Mouse (Mus musculus): ENCODE results near the gene Lcat. TPM values are rescaled to one million over a fixed set of nuclear protein-coding genes. Genes with fewer than 3 reads are reported as not detected.

Gene Lcat
- total RNA-seq, 2 experiments from 2014 or later, result 2.1 to 33.5 TPM

- no peak for DNase-seq (ENCODE audit: low spot score in 2 of 2)
Measured at GRCm38 (mm10) chr8:105892432-105892831, 50.8 kb downstream of the Lcat start.

GRCm38 (mm10) chr8:105890870-105891269 lies 52.3 kb downstream of the Lcat start:
- no peak for DNase-seq (ENCODE audit: low spot score in 2 of 2)

- DNase-seq (ENCODE audit: low spot score in 2 of 2), result no peak
Measured at GRCm38 (mm10) chr8:105889756-105890465, 53.3 kb downstream of the Lcat start.

Small RNA genes lying within 50 kb of the gene (microRNA-seq; reads per million reads assigned to microRNA genes)
- gene Mir7074, result not detected

Other genes with a start within 250 kb of the Lcat start
- 10 to 100 TPM; 32.2 to 36.0 TPM for gene Acd, start 242.3 kb downstream of the Lcat start, total RNA-seq (2021)
- gene Pard6a, start 242.2 kb downstream of the Lcat start, total RNA-seq (2021), result 10 to 100 TPM; 10.8 TPM
- not detected for gene 4933405L10Rik, start 235.7 kb downstream of the Lcat start, total RNA-seq (2021)
- 10 to 100 TPM in 1 of 2 experiments, 1 to 10 TPM in 1; 9.8 to 11.7 TPM for gene Enkd1, start 235.2 kb downstream of the Lcat start, total RNA-seq (2021)
- 10 to 100 TPM in 1 of 2 experiments, 1 to 10 TPM in 1; 8.3 to 11.6 TPM for gene Gfod2, start 184.7 kb downstream of the Lcat start, total RNA-seq (2021)
- gene Ranbp10, start 116.0 kb downstream of the Lcat start, total RNA-seq (2021), result 10 to 100 TPM; 36.5 to 37.6 TPM
- not detected for gene Tsnaxip1, start 115.7 kb downstream of the Lcat start, total RNA-seq (2021)
- gene Cenpt, start 90.1 kb downstream of the Lcat start, total RNA-seq (2021), result 10 to 100 TPM; 15.9 to 21.7 TPM
- gene Thap11, start 88.2 kb downstream of the Lcat start, total RNA-seq (2021), result 10 to 100 TPM; 40.0 to 42.2 TPM
- 10 to 100 TPM; 53.1 to 57.4 TPM for gene Nutf2, start 82.8 kb downstream of the Lcat start, total RNA-seq (2021)
- gene Edc4, start 62.5 kb downstream of the Lcat start, total RNA-seq (2021), result 10 to 100 TPM; 50.3 to 51.3 TPM
- gene Nrn1l, start 49.8 kb downstream of the Lcat start, total RNA-seq (2021), result under 1 TPM in 1 of 2 experiments, not detected in 1; 0.90 TPM
- 10 to 100 TPM; 44.3 to 48.7 TPM for gene Pskh1, start 42.9 kb downstream of the Lcat start, total RNA-seq (2021)
- gene Ctrl, start 9.5 kb downstream of the Lcat start, total RNA-seq (2021), result 10 to 100 TPM in 1 of 2 experiments, not detected in 1; 98.9 TPM
- 10 to 100 TPM; 76.8 to 84.8 TPM for gene Psmb10, start 4.9 kb downstream of the Lcat start, total RNA-seq (2021)
- 10 to 100 TPM; 30.9 to 40.2 TPM for gene Slc12a4, start 22.7 kb upstream of the Lcat start, total RNA-seq (2021)
- gene Dpep3, start 36.0 kb upstream of the Lcat start, total RNA-seq (2021), result not detected
- 10 to 100 TPM; 15.0 to 15.3 TPM for gene Dus2, start 48.0 kb upstream of the Lcat start, total RNA-seq (2021)
- gene Dpep2nb, start 62.6 kb upstream of the Lcat start, total RNA-seq (2021), result not detected
- gene Ddx28, start 68.5 kb upstream of the Lcat start, total RNA-seq (2021), result 10 to 100 TPM; 15.4 to 16.2 TPM
- 10 to 100 TPM; 52.0 to 52.7 TPM for gene Nfatc3, start 115.5 kb upstream of the Lcat start, total RNA-seq (2021)
- 1 to 10 TPM; 7.2 to 8.8 TPM for gene Esrp2, start 193.6 kb upstream of the Lcat start, total RNA-seq (2021)
- 10 to 100 TPM; 17.3 to 17.6 TPM for gene Pla2g15, start 207.0 kb upstream of the Lcat start, total RNA-seq (2021)
- 10 to 100 TPM; 21.0 to 25.3 TPM for gene Slc7a6, start 225.5 kb upstream of the Lcat start, total RNA-seq (2021)

Measured in adrenal gland, postnatal 4 days (tissue).